Mouse (Mus musculus) megakaryocyte, embryonic 14.5 days (primary cell): ENCODE measurements around the gene Olfr539. TPM values are rescaled to one million over a fixed set of nuclear protein-coding genes. Genes with fewer than 3 reads are reported as not detected.

Experiments used
- H3K27me3 ChIP-seq: replicated peaks from 2 replicates; pipeline ENCODE3; 2012; ENCODE audit warnings: inconsistent platforms
- H3K36me3 ChIP-seq: replicated peaks from 2 replicates; pipeline ENCODE3; 2012; ENCODE audit warnings: low read length, inconsistent platforms, mixed read lengths
- H3K4me1 ChIP-seq: 2 replicates; pipeline ENCODE4 v1.6.1; 2012; ENCODE audit warnings: inconsistent platforms
- H3K4me3 ChIP-seq: replicated peaks from 2 replicates; pipeline ENCODE3; 2012; ENCODE audit warnings: moderate library complexity, mild to moderate bottlenecking, inconsistent platforms
- H3K9me3 ChIP-seq: 2 replicates; pipeline ENCODE4 v1.6.1; 2012; ENCODE audit warnings: inconsistent platforms
- FLI1 ChIP-seq: IDR thresholded peaks from 2 replicates; pipeline ENCODE4 v1.6.1; 2012; ENCODE audit warnings: low read length, inconsistent platforms, mixed read lengths
- GATA1 ChIP-seq: IDR thresholded peaks from 3 replicates; pipeline ENCODE4 v1.6.1; 2012; ENCODE audit warnings: mixed read lengths, low read length, inconsistent platforms, borderline replicate concordance
- polyA plus RNA-seq: library from polyadenylated mRNA; stranded (reverse); fragments of >175 nt; gene quantifications from 2 replicates; pipeline ENCODE4 v1.2.3, GENCODE M21; 2012; ENCODE audit warnings: low replicate concordance; ENCODE audit not compliant: insufficient read depth

Gene Olfr539
- polyA plus RNA-seq, 1 experiment: not detected

DNA sequence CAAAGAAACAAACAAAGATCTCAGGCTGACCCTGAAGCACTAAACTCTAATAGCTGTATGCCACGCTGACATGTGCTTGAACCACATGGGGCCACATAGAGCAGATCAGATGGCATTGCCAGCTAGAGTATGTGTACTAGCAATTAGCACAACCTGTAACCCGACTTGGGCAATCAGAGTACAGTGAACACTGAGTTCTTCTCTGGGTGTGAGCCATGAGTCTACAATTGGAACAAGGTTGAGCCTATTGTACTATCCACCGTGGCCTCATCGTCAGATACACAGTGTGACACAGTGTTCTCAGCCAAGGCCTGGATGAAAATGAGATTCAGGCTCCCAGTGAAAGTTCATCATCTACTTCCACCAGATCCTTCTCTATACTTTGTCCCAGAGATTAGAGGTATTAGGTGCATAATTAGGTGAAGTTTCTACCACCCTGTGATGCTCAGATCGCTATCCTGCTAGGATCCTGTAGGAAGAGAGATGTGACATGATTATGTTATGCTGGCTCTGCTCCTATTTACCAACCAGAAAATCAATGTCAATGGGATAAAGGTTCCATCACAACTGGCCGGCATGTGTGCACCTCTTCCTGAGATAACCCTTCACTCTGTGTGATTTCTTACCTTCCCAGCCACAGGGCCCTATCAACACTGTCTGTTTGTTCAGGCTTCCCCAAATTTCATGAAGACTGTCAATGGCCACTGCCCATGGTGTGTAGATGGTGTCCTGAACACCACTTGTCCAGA, 48.0 kb downstream of the Olfr539 start:
- no peaks in the 10 kb centered on the region for H3K4me1 ChIP-seq
- no peaks in the 10 kb centered on the region for H3K36me3 ChIP-seq
- H3K4me3 ChIP-seq: no peak overlapping the region
- no peaks in the 10 kb centered on the region for H3K9me3 ChIP-seq
- no peaks in the 10 kb centered on the region for H3K27me3 ChIP-seq
- TF ChIP-seq FLI1: no peak

DNA sequence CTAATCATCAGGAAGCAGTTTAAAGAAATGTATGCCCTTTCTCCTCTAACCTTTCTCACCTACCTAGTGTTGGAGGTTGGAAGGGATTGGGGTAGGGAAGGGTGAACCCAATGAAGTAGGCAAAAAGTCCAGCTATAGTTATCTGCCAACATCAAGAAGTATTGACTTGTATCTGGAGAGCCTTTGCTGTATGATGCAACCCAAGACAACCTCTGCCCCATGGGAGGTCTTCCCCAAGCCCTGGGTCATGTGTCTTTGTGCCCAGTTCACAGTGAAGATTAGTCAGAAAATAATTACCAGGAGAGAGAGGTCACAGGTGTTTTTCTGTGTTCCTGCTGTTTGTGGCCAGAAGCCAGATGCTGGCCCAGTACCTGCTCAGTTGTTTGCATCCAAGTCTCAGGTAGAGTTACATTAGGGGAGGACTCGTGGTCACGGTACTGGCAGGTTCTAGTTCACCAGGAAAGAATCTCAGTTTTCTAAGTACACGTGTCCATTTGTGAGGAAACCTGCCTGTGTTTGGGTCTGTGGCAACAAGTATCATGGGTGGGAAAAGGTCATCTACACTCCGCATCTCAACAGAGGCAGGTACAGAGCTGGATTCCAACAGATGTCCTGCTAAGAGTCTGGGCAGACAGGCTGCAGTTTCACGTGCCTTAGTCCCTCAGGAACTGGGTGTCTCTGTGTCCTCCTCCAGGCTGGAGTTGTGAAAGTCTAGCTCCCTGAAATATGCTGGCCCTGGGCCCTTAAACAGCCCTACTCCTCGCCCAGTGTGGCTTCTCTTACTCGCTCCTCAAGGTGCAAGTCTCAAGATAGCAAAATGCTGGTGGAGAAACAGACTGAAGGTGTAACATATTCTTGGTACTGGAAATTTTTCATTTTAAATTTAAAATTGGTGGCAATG, 57.7 kb downstream of the Olfr539 start:
- no peaks in the 10 kb centered on the region for H3K36me3 ChIP-seq
- no peaks in the 10 kb centered on the region for H3K9me3 ChIP-seq
- TF ChIP-seq FLI1 (no peak), GATA1 (no peak)
- H3K27me3 ChIP-seq: peaks cover 8% of the 10 kb centered on the region
- no peaks in the 10 kb centered on the region for H3K4me1 ChIP-seq
- no peak overlapping the region for H3K4me3 ChIP-seq

DNA sequence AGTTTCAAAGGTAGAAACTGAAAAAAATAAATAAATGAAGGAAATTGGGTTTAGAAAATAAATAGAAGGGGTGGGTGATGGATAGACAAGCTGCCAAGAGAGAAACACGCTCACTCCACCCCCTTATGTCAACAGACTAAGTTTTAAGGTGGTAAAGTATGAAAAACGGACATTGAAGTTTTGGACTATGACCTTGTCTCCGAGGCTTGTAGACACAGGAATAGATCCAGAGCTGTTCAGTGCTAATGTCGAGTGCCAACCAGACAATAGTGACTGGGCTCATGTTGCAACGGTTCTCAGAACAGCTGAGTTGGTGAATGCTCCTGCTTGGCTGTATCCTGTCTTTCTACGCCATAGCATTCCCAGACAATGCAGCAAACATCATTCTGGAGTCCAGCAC, 61.4 kb downstream of the Olfr539 start:
- Histone ChIP-seq H3K4me1 (no peaks in the 10 kb centered on the region), H3K27me3 (peaks cover 11% of the 10 kb centered on the region), H3K9me3 (no peaks in the 10 kb centered on the region), H3K4me3 (no peak overlapping the region), H3K36me3 (no peaks in the 10 kb centered on the region)
- TF ChIP-seq FLI1 (no peak), GATA1 (no peak)

DNA sequence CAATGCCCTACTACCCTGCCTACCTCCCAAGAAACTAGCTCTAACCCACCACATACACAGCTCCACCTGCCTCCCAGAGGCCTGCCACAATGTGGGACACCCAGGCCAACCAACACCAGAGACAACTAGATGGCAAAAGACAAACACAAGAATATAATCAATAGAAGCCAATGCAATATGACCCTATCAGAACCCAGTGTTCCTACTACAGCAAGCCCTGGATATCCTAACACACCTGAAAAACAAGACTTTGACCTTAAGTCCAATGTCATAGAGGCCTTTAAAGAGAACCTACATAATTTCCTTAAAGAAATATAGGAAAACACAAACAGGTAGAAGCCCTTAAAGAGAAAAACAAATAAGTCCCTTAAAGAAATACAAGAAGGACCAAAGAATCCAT, 65.8 kb downstream of the Olfr539 start:
- TF ChIP-seq GATA1: no peak
- no peak for TF ChIP-seq FLI1
- H3K9me3 ChIP-seq: no peaks in the 10 kb centered on the region
- no peaks in the 10 kb centered on the region for H3K4me1 ChIP-seq
- no peaks in the 10 kb centered on the region for H3K36me3 ChIP-seq
- H3K27me3 ChIP-seq: peaks cover 8% of the 10 kb centered on the region
- no peak overlapping the region for H3K4me3 ChIP-seq

Other genes starting within 250 kb of the Olfr539 start
- not detected in 2 replicates for gene Olfr532, start 238.3 kb upstream of the Olfr539 start, polyA plus RNA-seq
- gene Olfr533, start 196.6 kb upstream of the Olfr539 start, polyA plus RNA-seq: not detected in 2 replicates
- gene Olfr535, start 175.7 kb upstream of the Olfr539 start, polyA plus RNA-seq: not detected in 2 replicates
- not detected in 2 replicates for gene Olfr536, start 152.5 kb upstream of the Olfr539 start, polyA plus RNA-seq
- gene Olfr538, start 92.0 kb upstream of the Olfr539 start, polyA plus RNA-seq: not detected in 2 replicates
- not detected in 2 replicates for gene Olfr46, start 58.7 kb upstream of the Olfr539 start, polyA plus RNA-seq
- not detected in 2 replicates for gene Olfr61, start 31.0 kb upstream of the Olfr539 start, polyA plus RNA-seq
- not detected in 2 replicates for gene Olfr53, start 13.5 kb upstream of the Olfr539 start, polyA plus RNA-seq
- not detected in 2 replicates for gene Olfr45, start 22.0 kb downstream of the Olfr539 start, polyA plus RNA-seq
- gene Olfr541, start 37.3 kb downstream of the Olfr539 start, polyA plus RNA-seq: not detected in 2 replicates
- gene Cyp2e1, start 103.8 kb downstream of the Olfr539 start, polyA plus RNA-seq: not detected in 2 replicates
- 0.38 TPM in 1 of 2 replicates, not detected in the other for gene Syce1, start 127.9 kb downstream of the Olfr539 start, polyA plus RNA-seq
- 1.8 TPM in 1 of 2 replicates, not detected in the other for gene Zfp941, start 162.2 kb downstream of the Olfr539 start, polyA plus RNA-seq
- gene Urah, start 175.1 kb downstream of the Olfr539 start, polyA plus RNA-seq: not detected in 2 replicates
- 1.1 TPM in 1 of 2 replicates, not detected in the other for gene Scgb1c1, start 185.6 kb downstream of the Olfr539 start, polyA plus RNA-seq
- gene Odf3, start 187.9 kb downstream of the Olfr539 start, polyA plus RNA-seq: 0.13 TPM in 1 of 2 replicates, not detected in the other
- gene Gm45785, start 196.4 kb downstream of the Olfr539 start, polyA plus RNA-seq: not detected in 2 replicates
- gene Ric8a, start 197.0 kb downstream of the Olfr539 start, polyA plus RNA-seq: 57.2 and 112 TPM in 2 replicates
- gene Bet1l, start 197.6 kb downstream of the Olfr539 start, polyA plus RNA-seq: 4.0 and 23.4 TPM in 2 replicates
- 16.6 and 130 TPM in 2 replicates for gene Psmd13, start 222.0 kb downstream of the Olfr539 start, polyA plus RNA-seq
- 25.1 and 60.6 TPM in 2 replicates for gene Sirt3, start 222.4 kb downstream of the Olfr539 start, polyA plus RNA-seq
- not detected in 2 replicates for gene Cox8b, start 240.5 kb downstream of the Olfr539 start, polyA plus RNA-seq